Mouse (Mus musculus): ENCODE measurements around the gene Rab12.
"Not testable (repeated sequence)": the region's sequence is repeated elsewhere in the genome, so short reads cannot be mapped to it uniquely, and the experiment has no call there.

The Rab12 gene

DNA sequence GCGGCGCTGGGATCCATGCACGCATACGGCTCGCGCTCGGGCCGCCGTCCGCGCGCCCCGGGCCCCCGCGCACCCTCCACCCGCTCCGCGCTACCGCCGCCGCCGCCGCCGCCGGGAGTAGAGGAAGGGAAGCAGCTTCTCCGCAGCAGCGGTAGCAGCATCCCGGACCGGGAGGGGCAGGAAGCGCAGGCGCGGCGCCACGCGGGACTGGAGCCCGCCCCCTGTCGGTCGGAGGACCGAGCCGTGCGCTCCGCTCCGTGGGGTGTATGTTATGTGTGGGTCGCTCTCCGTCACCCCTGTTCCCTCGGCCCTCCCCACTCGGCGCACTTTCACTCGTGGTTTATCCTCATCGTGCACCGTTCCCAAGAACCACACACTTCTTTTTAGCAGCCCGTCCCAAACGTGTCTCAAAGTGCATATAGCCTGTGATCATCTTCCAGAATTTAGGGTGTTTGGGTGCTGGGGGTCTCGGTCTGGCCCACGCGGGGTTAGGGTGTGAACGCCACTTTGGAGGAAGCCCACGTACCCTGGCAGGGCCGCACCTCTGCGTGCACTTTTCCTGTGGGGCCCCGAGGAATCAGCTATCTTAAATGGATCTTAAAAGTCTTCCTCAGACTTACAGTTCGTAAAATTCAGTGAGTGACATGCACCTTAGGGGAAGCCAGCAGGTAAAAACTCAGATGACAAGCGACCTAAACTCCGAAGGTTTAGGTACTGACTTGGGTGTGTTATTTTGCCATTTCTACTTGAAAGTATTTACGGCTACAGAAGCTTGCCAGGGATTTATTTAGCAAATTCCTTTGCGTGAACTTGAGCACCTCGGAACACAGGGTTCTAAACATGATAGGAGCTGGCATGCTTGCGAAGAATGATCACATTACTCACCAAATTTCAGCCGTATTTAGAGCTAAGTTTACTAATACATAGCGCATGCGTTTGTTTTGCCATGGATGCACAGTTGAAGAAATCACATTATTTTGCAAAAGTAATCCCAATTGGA lies at the start of gene Rab12:
Gene Rab12 (minus strand): TSS at position 176 of the 1,000 bp plus-strand sequence.
- DNase-seq (ENCODE audit: low spot score in 2 of 2) = peak; percentile 71 to 84

DNA sequence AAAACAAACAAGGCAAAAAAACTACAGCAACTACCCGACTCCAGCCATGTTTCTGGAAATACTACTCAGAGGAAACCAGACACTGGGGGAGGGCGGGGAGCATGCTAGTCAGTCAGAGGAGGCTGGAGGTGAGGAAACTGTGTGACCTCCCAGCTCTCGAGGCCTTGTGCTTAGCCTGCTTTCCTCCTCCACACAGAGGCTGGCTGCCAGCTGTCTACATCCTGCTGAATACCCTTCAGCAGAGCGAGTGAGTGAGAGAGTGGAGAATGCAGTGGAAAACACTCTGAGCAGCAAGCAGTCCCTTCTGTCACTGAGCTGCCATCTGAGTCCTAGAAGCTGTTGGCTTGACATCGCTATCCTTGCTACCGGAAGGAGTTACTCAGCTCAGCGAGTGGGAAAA lies 44.7 kb upstream of the Rab12 start:
- no peak for DNase-seq (ENCODE audit: low spot score in 2 of 2)

DNA sequence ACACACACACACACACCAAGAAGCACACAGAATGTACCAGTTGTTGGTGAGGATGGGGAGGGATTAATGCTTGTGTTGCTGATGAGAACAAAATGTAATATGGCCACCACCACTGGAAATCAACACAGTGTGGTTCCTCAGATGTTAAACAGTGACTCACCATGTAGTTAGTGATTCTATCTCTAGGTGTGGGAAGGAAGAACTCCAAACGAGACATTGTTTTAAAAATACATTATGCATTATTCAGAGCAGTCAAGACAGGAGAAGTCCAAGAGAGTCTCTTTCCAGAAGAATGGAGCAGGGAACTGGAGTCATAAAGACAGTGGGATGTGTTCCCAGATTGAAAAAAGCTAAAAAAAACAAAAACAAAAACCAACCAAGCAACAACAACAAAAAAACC lies 44.0 kb upstream of the Rab12 start:
- no peak for DNase-seq (ENCODE audit: low spot score in 2 of 2)

DNA sequence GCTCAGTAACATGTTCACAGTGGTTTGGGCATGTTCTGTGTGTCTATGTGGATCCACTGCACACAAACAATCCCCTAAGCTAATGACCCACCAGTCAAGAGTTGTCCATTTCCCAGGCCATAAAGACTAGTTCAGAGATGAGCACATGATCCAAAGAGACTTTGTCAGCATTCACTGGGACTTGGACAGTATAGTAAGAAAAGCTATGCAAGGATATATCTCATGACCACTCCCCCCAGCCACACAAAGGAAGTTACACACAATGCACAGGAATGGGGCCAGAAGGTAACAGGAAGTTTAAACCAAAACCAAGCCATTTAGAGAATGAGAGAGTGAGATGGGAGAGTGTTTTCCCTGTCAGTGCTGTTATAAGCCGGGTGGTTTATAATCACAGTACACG lies 41.9 kb upstream of the Rab12 start:
- no peak for DNase-seq (ENCODE audit: low spot score in 2 of 2)

DNA sequence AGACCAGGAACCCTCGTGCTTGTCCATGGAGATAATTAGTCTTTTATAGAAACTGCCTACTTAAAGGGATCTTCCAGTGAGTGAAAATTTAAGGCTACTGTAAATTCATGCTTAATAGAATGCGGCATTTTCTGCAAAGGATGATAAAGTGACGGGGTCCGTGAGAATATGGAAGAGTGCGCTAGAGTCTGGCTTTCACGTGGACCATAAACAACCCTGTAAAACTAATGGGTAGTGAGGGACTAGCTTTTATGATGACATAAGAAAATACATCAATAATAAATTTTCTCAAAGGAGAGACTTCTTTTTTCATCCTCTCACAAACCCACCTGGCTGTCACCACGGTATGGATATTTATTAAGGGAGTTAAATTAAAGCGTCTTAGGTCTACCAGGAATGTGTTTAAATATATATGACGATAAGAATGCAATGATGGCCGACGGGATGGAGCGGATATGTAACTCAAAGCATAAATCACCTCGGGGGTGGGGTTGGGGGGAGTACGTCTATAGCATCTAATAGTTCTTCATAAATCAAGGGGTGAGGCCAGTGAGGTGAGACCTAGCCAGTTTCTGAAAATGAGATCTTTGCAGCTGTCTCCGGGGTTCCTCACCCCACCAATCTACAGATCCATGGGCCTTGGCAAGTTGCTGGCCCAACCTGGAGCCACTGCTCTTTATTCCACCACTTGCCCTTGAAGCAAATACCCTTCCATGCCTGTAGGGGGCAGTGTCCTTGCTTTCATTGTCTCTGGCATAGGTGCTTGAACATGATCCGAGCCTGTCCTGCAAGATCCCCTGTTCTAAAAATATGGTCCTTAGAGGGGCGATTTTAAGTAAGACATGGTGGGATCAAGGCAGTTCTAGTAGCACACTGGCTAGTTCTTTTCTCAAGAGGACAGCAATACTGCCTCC lies 39.1 kb upstream of the Rab12 start:
- no peak for DNase-seq (ENCODE audit: low spot score in 2 of 2)

DNA sequence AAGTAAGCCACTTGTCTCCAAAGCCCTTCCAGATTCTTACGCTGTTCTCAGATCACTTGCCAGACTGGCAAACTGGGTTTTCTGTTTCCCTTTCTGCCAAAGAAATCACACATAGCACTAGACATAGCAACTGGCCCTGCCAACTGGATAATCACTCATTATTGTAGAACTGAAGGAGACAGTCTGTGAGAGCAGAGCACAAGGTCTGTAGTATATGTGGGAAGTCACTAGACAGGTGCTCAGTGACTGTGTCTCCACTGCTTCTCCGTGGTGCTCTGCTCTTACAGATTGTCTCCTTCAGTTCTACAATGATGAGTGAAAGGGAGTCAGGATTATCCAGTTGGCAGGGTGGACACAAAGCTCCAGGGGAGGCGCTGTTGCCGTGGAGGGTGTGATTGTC lies 33.2 kb upstream of the Rab12 start:
- DNase-seq (ENCODE audit: low spot score in 2 of 2) = no peak

DNA sequence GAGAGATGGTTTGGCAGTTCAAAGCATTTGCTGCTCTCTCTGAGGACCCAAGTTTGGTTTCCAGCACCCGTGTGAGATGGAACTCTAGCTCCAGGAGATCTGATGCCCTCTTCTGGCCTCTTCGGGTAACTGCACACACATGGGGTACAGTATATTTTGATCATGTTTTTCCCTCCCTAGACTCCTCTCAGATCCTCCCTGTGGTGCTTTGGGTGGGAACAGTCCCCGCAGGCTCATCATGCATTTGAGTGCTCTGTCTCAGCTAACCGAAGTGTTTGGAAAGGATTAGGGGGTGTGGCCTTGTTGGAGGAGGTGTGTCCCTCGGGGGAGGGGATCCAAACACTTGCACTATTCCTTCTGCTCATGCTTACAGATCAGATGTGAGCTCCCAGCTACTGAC lies 31.0 kb upstream of the Rab12 start:
- DNase-seq (ENCODE audit: low spot score in 2 of 2) = no peak

DNA sequence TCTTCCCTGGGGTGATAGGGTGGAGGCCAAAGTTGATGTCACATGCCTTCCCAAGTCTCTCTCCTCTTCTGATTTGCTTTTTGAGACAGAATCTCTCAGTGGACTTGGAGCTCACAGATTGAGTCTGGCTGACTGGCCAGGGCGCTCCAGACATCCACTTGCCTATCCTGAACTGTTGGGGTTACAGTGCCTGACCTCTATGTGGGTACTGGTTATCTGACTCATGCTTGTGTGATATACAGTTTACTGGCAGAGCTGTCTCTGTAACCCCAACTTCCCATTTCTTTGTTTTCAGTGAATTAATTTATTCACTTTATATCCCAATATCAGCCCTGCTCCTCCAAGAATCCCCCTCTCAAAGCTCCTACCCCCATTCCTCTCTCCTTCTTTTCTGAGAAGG lies 12.8 kb upstream of the Rab12 start:
- DNase-seq (ENCODE audit: low spot score in 2 of 2) = no peak

DNA sequence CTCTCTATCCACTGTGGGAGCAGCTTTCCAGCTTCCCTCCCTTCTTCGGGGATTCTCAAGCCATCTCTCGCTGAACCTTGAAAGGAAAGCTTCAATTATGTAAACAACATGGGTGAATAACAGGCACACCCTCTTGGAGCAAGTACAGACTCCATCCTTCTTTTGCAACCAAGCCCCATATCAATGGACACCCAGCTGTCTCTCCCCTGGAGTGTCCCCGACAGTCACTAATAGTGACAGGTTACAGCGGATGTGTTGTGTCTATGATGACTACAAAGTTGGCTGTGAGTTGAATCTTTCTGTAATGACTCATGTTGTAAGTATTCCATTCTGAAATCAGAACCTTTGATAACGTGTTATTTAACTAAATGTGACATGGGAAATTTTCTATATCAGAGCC lies 3.9 kb upstream of the Rab12 start:
- no peak for DNase-seq (ENCODE audit: low spot score in 2 of 2)

DNA sequence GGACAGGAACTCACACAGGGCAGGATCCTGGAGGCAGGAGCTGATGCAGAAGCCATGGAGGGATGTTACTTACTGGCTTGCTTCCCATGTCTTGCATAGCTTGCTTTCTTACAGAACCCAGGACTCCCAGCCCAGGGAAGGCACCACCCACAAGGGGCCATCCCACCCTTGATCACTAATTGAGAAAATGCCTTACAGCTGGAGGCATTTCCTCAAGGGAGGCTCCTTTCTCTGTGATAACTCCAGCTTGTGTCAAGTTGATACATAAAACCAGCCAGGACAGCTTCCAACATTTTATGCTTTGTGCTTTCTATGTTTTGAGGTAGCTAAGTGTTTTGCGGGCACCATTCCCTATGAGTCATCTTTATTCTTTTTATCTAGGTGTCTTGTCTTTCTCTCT lies 3.1 kb upstream of the Rab12 start:
- DNase-seq (ENCODE audit: low spot score in 2 of 2) = not testable (repeated sequence)

DNA sequence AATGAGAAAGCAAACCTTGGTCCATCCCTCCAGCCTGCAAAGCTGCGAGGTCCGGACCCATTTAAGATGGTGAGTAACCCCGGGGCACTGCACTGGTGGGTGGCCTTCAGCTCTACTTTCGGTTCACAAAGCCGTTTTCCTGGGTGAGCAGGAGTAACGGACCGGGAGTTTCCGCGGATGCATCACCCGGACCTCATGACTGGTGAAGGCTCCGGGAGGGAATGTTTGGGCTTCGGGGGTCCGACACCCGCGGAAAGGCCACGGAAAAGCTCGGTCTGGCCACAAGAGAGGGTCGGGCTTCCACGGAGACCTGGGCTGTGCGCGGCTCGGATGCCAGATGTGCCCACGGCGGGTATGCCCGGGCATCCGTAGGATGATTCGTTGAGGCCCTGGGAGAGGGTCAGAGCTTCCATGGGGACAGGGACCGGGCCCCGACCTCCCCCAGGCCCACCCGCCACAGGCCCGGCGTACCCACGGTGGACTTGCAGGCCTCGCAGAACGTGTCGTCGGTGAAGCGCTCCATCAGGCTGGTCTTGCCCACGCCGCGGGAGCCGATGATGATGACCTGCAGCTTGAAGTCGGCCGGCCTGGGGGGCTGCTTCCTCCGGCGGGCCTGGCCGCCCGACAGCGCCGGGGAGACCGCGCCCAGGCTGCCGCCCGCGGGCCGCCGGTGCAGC lies 514 bp downstream of the Rab12 start:
- peak in 1 of 2 experiments; percentile 11 for DNase-seq (ENCODE audit: low spot score in 2 of 2)

DNA sequence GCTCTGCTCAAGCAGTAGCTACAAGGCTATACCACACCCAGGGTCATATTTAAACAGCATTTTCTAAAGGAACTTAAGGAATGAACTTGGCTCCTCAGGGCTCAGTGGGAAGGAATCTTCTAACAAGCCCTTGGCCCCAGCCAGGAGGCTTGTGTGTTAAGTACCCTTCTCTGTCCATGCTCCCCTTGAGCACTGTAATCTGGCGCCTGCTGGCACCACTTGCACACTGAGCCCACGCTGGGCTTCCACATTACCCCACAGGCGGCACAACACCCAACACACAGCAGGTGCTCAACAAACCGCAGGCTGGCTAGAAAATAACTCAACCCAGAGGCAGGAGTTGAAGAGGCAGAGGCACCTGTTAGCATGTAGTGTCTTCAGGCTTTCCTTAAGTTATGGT lies 2.6 kb downstream of the Rab12 start:
- no peak for DNase-seq (ENCODE audit: low spot score in 2 of 2)

DNA sequence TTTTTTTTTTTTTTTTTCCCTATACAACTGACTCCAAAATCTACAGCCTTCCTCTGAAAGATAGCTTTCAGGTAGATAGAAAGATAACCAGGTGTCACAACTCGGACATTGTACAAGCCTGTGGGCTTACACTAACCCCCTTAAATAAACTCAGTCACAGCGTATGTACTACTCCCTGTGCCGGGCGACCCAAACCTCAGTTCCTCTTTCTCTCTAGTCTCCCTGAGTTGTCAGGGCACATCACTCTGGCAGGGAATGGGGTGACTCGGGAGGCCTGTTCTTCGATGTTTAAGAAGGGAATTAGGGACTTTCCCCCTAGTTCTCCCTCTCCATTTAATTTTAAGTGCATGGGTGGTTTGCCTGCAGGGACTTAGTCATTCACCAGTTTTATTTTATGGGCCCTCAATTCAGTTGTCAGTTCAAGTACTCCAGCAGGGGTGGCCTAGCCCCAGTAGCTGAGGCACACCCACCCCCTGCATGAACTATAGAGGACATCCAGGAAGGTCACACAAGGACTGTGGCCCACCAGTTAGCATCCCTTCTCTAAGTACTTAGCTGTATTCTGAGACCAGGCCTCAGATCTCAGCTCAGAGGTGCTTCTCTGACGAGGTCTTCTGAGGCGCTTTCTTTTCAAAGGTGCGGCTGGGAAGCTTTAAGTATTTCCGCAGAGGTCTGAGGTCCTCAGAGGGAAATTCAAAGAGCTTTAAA lies 5.1 kb downstream of the Rab12 start:
- no peak for DNase-seq (ENCODE audit: low spot score in 2 of 2)

DNA sequence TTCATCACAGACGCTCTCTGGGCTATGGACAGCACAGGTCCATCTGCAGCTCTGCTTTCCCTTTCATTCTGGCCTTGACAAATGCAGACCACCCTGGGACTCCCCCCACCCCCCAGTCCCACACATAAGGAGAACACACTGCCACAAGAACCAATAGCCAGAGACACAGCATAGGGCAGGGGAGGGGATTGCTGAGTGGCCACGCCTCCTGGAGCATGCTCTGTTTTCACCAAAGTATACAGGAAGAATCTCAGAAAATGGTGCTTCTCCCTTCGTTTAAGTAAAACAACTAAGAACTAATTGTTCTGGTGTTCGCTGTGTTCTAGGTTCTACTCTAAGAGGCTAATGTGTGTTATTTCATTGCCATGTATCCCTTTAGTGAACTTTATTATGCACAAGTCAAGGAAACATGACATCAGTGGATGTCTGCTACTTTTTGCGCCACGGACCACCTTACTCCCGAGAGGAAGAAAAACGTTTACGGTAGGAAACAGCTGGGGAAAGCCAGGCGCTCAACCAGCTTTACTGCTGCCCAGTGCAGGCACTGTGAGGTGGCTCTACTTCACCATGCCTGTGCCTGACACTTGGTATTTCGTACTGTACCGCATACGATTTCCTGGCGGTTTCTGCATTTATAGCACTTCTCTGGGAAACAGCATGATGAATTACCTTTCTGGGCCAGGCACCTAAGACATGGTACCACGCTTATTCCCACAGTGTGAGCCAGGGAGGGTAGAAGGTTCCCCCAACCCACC lies 7.2 kb downstream of the Rab12 start:
- no peak for DNase-seq (ENCODE audit: low spot score in 2 of 2)

DNA sequence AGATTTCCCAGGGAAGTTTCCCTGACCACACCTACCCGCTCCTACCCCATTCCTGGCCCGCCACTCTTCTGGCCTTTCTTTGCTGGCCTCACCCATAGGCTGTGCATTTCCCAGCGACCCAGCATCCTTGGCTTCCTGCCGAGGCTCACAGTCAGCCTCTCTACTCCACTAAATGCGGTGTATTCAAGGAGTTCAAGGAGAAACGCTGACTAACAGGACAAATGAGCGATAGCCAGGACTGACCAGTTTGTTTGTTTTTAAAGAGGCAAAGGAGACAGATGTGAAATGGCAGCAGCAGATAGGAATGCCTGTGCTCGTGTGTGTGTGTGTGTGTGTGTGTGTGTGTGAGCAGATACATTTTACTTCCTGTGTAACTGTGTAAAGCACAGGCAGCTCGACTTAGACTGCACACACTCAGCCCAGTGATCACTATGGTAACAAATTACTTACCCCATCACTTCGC lies 9.3 kb downstream of the Rab12 start:
- DNase-seq (ENCODE audit: low spot score in 2 of 2) = no peak

DNA sequence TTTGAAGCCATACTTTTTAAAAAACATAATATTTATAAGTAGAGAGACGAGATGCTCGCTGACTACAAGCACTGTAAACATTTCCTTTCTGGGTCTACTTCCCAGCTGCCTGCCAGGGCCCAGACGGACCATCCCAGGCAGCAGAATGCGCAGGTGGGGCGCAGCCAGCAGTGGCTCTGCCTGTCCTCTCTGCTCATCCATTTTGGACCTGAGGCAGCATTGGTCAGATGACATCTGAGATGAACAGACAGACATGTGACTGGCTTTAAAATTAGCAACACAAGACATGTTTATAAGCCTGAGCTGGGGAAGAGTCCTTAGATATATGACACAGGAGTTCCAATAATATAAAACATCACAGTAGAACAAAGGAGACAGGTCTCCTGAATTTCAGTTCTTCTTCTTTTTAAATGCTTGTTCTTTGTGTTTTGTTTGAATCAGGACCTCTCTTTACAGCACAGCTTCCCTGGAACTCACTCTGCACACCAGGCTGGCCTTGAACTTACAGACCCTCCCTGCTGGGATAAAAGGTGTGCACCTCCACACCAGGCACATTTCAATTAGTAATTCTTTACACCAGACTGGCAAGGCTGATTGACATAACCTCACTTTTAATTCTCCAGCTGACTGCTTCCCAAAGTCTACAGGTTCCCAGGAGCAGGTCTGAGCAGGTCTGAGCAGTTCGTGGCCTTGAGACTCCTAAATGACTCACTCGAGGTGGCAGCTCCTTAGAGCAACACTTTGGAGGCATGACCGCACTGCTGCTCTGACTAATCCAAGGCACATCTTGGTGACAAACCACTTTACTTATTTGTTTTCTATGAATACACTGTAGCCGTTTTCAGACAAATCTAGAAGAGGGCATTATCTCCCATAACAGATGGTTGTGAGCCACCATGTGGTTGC lies 12.2 kb downstream of the Rab12 start:
- no peak for DNase-seq (ENCODE audit: low spot score in 2 of 2)

DNA sequence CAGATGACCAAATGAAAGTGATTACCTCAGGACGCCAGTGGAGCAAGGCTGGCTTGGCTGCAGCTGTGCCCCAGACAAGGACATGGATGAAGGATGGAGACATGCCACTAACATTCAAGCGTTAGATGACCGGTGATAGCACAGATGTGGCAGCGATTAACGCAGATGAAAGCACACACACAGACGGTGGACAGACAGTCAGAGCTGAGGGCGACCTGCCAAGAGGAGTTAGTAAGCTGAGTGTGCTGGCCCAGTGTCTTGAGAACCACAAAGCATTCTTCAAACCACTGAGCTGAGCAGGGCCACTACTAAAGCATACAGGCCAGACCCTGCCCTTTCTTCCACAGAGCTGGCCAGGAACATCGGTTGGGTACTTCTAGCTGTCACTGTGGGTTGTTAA lies 14.6 kb downstream of the Rab12 start:
- DNase-seq (ENCODE audit: low spot score in 2 of 2) = no peak

DNA sequence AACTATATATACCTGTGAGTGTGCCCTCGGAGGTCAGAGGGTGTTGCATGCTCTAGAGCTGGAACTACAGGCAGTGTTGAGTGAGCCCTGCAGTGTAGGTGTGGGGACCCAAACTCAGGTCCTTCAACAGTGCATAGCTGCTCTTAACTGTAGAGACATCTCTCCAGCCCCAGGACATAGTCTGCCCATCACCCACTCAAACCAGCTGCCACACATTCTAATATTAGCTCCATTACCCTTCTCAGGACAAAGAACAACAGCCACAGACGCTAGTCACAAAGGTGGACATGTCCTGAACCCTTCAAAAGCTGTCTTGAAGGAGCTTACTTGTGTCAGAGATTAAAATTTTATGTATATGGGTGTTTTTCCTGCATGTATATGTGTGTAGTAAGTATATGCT lies 15.3 kb downstream of the Rab12 start:
- no peak for DNase-seq (ENCODE audit: low spot score in 2 of 2)

DNA sequence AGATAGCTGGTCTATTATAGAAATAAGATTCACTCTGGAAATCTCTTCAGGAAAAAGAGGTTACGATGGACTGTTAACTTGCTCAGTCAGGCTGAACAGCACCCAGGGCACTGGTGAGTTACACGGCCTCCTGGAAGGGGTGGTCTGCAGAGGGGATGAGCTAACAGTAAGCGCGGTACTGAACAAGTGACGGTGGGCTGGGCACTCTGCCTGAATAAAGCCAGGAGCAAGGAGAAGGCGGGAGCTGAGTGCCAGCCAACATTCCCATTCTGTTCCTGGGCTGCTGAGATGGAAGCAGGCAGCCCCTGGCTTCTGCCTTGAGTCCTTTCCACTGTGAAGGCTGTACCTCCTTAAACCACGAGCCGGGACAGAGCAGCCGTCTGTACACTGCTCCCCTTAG lies 16.1 kb downstream of the Rab12 start:
- no peak for DNase-seq (ENCODE audit: low spot score in 2 of 2)

Measured in spleen, postnatal 14 days (tissue).